Mouse (Mus musculus): ENCODE measurements around the gene Olfr810. TPM values are rescaled to one million over a fixed set of nuclear protein-coding genes. Genes with fewer than 3 reads are reported as not detected.

The Olfr810 gene
- polyA plus RNA-seq (2012; rRNA removed) = not detected in 2 replicates

GRCm38 (mm10) chr10:129794817-129795216, at the start of gene Olfr810:
Olfr810 (minus strand) TSS chr10:129794917.

DNA sequence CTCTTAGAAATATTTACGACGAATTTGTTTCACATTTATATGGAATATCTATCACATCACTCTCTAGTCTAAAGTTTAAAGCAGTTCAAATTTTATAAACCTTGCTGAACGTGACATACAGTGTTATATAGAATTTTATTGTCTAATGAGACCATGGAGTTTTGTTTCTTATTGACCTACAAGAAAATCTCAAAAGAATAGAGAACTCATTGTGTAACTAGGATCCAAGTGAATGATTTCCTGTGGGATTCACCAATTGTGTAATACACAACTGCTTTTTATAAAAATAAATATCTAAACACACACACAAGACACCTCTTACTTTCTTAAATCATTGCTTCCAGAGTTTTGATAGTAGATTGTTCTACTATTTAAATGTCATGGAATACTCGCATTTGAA, 9.6 kb upstream of the Olfr810 start, which contains the start of gene Olfr811:
Gene Olfr811, minus strand, starts transcription at position 101 of the 400 bp plus-strand sequence.

DNA sequence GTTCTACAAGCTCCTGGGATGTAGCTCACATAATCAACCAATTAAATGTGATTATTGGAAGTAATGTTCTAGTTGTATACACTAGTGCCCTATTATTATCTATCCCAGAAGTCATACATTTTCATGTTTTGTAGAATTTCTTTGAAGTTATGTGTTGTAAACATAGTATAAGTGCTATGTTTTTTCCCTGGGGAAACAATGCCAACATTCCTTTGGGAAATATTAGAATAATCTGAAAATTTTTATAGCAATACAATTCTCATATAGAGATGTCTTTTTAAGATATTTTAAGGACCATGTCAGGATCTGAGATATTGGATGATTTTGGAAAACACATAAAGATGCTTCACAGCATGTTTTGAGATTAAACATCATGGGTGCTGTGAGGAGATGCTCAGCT, 20.4 kb downstream of the Olfr810 start, which contains the start of gene Olfr809:
Gene Olfr809, plus strand, starts transcription at position 301 of the 400 bp plus-strand sequence.

DNA sequence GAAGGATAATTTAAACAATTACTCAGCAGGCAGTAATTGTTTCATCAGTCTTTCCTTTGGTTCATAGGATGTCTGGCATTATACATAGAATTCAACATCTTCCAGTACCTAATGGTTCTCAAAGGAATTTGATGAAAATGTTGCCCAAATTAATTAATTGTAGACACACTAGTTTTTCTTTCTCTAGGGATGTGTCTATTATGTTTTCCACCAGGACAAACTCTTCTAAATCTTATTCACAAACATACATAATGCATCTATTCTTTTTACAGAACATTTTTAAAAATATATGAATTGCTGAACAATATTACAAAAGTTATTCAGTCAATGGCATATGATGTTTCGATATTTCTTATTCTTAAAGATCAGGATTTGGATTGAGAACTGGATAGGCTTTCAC, 29.5 kb downstream of the Olfr810 start, which contains the start of gene Olfr808:
Gene Olfr808, plus strand, starts transcription at position 301 of the 400 bp plus-strand sequence.

DNA sequence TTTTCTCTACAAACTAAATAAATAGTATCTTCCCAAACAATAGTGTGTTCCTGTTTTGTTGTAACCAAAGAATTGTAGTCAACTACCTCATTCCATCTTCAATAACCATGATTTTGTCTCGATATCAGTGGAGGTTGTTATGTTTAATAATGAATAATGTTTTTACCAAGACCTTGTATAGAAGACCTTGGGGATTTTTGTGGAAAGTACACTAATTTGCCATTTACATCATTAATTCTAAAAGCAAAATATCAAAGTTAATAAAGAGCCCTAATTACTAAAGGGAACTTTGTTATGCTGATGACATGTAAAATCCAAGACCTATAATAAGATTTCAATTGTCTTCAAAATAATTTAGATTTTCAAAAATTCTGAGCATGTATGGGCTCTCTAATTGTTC, 37.0 kb downstream of the Olfr810 start, which contains the start of gene Olfr807:
Gene Olfr807, minus strand, starts transcription at position 101 of the 400 bp plus-strand sequence.

GRCm38 (mm10) chr10:129741821-129742220, 52.9 kb downstream of the Olfr810 start, which contains the start of gene Olfr806:
Olfr806 (minus strand) TSS chr10:129741921.

Other genes with a start within 250 kb of the Olfr810 start
- gene Olfr794, start 227.3 kb downstream of the Olfr810 start, polyA plus RNA-seq (2012; rRNA removed) = not detected in 2 replicates
- gene Olfr796, start 182.3 kb downstream of the Olfr810 start, polyA plus RNA-seq (2012; rRNA removed) = not detected in 2 replicates
- gene Olfr798, start 167.0 kb downstream of the Olfr810 start, polyA plus RNA-seq (2012; rRNA removed) = not detected in 2 replicates
- gene Olfr799, start 157.4 kb downstream of the Olfr810 start, polyA plus RNA-seq (2012; rRNA removed) = not detected in 2 replicates
- gene Olfr800, start 137.2 kb downstream of the Olfr810 start, polyA plus RNA-seq (2012; rRNA removed) = not detected in 2 replicates
- not detected in 2 replicates for gene Olfr801, start 121.1 kb downstream of the Olfr810 start, polyA plus RNA-seq (2012; rRNA removed)
- gene Olfr802, start 106.7 kb downstream of the Olfr810 start, polyA plus RNA-seq (2012; rRNA removed) = not detected in 2 replicates
- not detected in 2 replicates for gene Olfr803, start 100.6 kb downstream of the Olfr810 start, polyA plus RNA-seq (2012; rRNA removed)
- not detected in 2 replicates for gene Olfr804, start 91.7 kb downstream of the Olfr810 start, polyA plus RNA-seq (2012; rRNA removed)
- gene Olfr805, start 65.5 kb downstream of the Olfr810 start, polyA plus RNA-seq (2012; rRNA removed) = not detected in 2 replicates
- gene Olfr806, start 53.0 kb downstream of the Olfr810 start, polyA plus RNA-seq (2012; rRNA removed) = not detected in 2 replicates
- not detected in 2 replicates for gene Olfr807, start 37.1 kb downstream of the Olfr810 start, polyA plus RNA-seq (2012; rRNA removed)
- gene Olfr808, start 29.4 kb downstream of the Olfr810 start, polyA plus RNA-seq (2012; rRNA removed) = not detected in 2 replicates
- gene Olfr809, start 20.3 kb downstream of the Olfr810 start, polyA plus RNA-seq (2012; rRNA removed) = not detected in 2 replicates
- not detected in 2 replicates for gene Olfr811, start 9.5 kb upstream of the Olfr810 start, polyA plus RNA-seq (2012; rRNA removed)
- not detected in 2 replicates for gene Olfr812, start 51.2 kb upstream of the Olfr810 start, polyA plus RNA-seq (2012; rRNA removed)
- gene Olfr813, start 60.5 kb upstream of the Olfr810 start, polyA plus RNA-seq (2012; rRNA removed) = not detected in 2 replicates
- gene Olfr814, start 84.9 kb upstream of the Olfr810 start, polyA plus RNA-seq (2012; rRNA removed) = not detected in 2 replicates
- gene Olfr815, start 111.0 kb upstream of the Olfr810 start, polyA plus RNA-seq (2012; rRNA removed) = not detected in 2 replicates
- not detected in 2 replicates for gene Olfr816, start 120.7 kb upstream of the Olfr810 start, polyA plus RNA-seq (2012; rRNA removed)
- not detected in 2 replicates for gene Olfr818, start 154.2 kb upstream of the Olfr810 start, polyA plus RNA-seq (2012; rRNA removed)
- not detected in 2 replicates for gene Olfr819, start 172.3 kb upstream of the Olfr810 start, polyA plus RNA-seq (2012; rRNA removed)
- not detected in 2 replicates for gene Olfr247, start 181.2 kb upstream of the Olfr810 start, polyA plus RNA-seq (2012; rRNA removed)
- gene Gm10310, start 190.1 kb upstream of the Olfr810 start, polyA plus RNA-seq (2012; rRNA removed) = not detected in 2 replicates
- not detected in 2 replicates for gene Olfr820, start 217.7 kb upstream of the Olfr810 start, polyA plus RNA-seq (2012; rRNA removed)
- gene Olfr821, start 235.4 kb upstream of the Olfr810 start, polyA plus RNA-seq (2012; rRNA removed) = not detected in 2 replicates